ENCODE assay signal across 9 mouse cellular contexts in the genomic region with DNA sequence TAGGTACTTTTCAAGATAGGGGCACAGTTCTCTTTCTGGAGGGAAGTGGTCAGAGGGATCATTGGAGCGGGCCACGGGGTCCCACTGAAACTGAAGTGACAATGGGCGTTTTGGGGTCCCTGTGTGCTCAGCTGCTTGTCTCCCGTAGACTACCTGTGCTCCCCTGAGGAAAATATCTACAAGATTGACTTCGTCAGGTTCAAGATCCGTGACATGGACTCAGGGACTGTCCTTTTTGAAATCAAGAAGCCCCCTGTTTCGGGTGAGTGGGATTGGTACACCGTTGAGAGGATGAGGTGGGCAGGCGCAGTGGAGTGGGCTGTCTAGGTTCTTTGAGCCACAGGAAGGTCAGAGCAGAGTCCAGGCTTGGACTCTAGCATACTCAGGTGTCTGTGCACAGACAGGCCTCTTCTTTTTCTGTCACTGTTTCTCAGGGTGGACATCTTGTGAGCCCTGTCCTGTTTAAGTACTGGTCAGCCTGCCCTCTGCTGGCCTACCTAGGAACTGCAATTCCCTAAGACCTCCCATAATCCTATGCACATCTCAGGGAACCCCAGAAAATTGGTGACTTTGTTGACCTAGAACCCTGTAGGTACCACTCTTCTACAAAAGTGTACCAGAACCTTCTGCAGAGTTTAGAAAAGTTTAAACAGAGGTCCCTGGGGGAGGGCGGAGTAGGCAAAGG. TPM values are rescaled to one million over a fixed set of nuclear protein-coding genes. Genes with fewer than 3 reads are reported as not detected.
DNase-seq lines count a peak whose midpoint lies in the region; ATAC-seq lines count a peak whose summit lies in the region.
"Had no signal": no experiment of that assay in that cellular context is flagged by ENCODE, and none has a peak within 500 bp of the region (broad histone marks: within the 10 kb centered on the region; RNA-seq: fewer than 3 reads in every experiment).

No protein-coding gene starts in this region.

- no peak overlapping the region for H3K4me2 ChIP-seq in forebrain, embryonic 15.5 days (replicated peaks)
- no peak overlapping the region for H3K4me2 ChIP-seq in embryonic facial prominence, embryonic 11.5 days (ENCODE audit: low read depth, low read length)

- H3K9me3 ChIP-seq in forebrain, embryonic 10.5 days = no peaks in the 10 kb centered on the region
- H3K9me3 ChIP-seq in forebrain, embryonic 15.5 days = no peaks in the 10 kb centered on the region
- H3K9me3 ChIP-seq in embryonic facial prominence, embryonic 11.5 days (replicated peaks; ENCODE audit: control insufficient read depth, low read length) = no peaks in the 10 kb centered on the region

- H3K27me3 ChIP-seq in forebrain, embryonic 10.5 days (ENCODE audit: poor library complexity, severe bottlenecking) = no peaks in the 10 kb centered on the region
- H3K27me3 ChIP-seq in forebrain, embryonic 15.5 days = no peaks in the 10 kb centered on the region
- no peaks in the 10 kb centered on the region for H3K27me3 ChIP-seq in embryonic facial prominence, embryonic 11.5 days (ENCODE audit: control insufficient read depth, insufficient read depth, low read length)

- ATAC-seq in forebrain, embryonic 15.5 days (replicated peaks) = no peak
- ATAC-seq in embryonic facial prominence, embryonic 11.5 days (replicated peaks; ENCODE audit: insufficient number of reproducible peaks, low FRiP score, low TSS enrichment, low read depth) = no peak

- H3K27ac ChIP-seq in forebrain, embryonic 10.5 days = no peak overlapping the region
- H3K27ac ChIP-seq in forebrain, embryonic 15.5 days (replicated peaks) = no peak overlapping the region
- no peak overlapping the region for H3K27ac ChIP-seq in embryonic facial prominence, embryonic 11.5 days (replicated peaks; ENCODE audit: low read depth, low read length)

- no peak overlapping the region for H3K4me3 ChIP-seq in forebrain, embryonic 10.5 days
- no peak overlapping the region for H3K4me3 ChIP-seq in forebrain, embryonic 15.5 days
- H3K4me3 ChIP-seq in embryonic facial prominence, embryonic 11.5 days (ENCODE audit: low read depth, low read length) = no peak overlapping the region

- peaks cover 59% of the 10 kb centered on the region for H3K4me1 ChIP-seq in forebrain, embryonic 10.5 days
- H3K4me1 ChIP-seq in forebrain, embryonic 15.5 days = peaks cover 29% of the 10 kb centered on the region
- peaks cover 6% of the 10 kb centered on the region for H3K4me1 ChIP-seq in embryonic facial prominence, embryonic 11.5 days (ENCODE audit: control insufficient read depth, insufficient read depth, low read length)

- peaks cover 34% of the 10 kb centered on the region for H3K36me3 ChIP-seq in forebrain, embryonic 10.5 days (replicated peaks)
- peaks cover 13% of the 10 kb centered on the region for H3K36me3 ChIP-seq in forebrain, embryonic 15.5 days
- peaks cover 2% of the 10 kb centered on the region for H3K36me3 ChIP-seq in embryonic facial prominence, embryonic 11.5 days (replicated peaks; ENCODE audit: control insufficient read depth, insufficient read depth, low read depth, low read length)

- DNase-seq in forebrain, embryonic 10.5 days (ENCODE audit: extremely low spot score, low spot score) = peak; percentile 71
- DNase-seq in 3T3-L1 (ENCODE audit: low read depth, low spot score) = peak; percentile 90
- peak; percentile 84 for DNase-seq in adrenal gland, postnatal 14 days
- DNase-seq in embryonic facial prominence, embryonic 11.5 days (ENCODE audit: low spot score) = peak; percentile 88
- peak; percentile 88 for DNase-seq in kidney, postnatal 4 days
- DNase-seq in lung, postnatal 36 days = peak; percentile 88
- peak; percentile 79 to 92 for DNase-seq in spleen, postnatal 4 days (ENCODE audit: low spot score in 2 of 2)

- WGBS in forebrain, embryonic 10.5 days = 90% methylated on average over 10 of the region's 10 CpGs
- 91% methylated on average over 10 of the region's 10 CpGs for WGBS in forebrain, embryonic 15.5 days
- WGBS in embryonic facial prominence, embryonic 11.5 days = 90% methylated on average over 10 of the region's 10 CpGs

- H3K9ac ChIP-seq in forebrain, embryonic 15.5 days (replicated peaks) = no peak overlapping the region
- H3K9ac ChIP-seq in embryonic facial prominence, embryonic 11.5 days (replicated peaks; ENCODE audit: low read length) = no peak overlapping the region

RNA-seq across cellular contexts. Expression of gene Unc119, which starts 3.9 kb away (rescaled TPM):
- polyA plus RNA-seq in forebrain, embryonic 10.5 days (2016; fragmentation: Nextera tagmentation; extraction: Ambion mirVana) = 60.2 and 62.8 TPM in 2 replicates
- 78.9 and 82.4 TPM in 2 replicates for polyA plus RNA-seq in forebrain, embryonic 15.5 days (2015; fragmentation: Nextera tagmentation; extraction: Ambion mirVana)
- 24.4 and 26.8 TPM in 2 replicates for total RNA-seq in adrenal gland, postnatal 14 days (2021)
- polyA plus RNA-seq in embryonic facial prominence, embryonic 11.5 days (2014; fragmentation: Nextera tagmentation; extraction: Ambion mirVana) = 77.0 and 84.7 TPM in 2 replicates

RNA-seq across cellular contexts. Expression of gene Pigs, which starts 19.0 kb away (rescaled TPM):
- 76.3 and 77.5 TPM in 2 replicates for polyA plus RNA-seq in forebrain, embryonic 10.5 days (2016; fragmentation: Nextera tagmentation; extraction: Ambion mirVana)
- 56.7 and 59.8 TPM in 2 replicates for polyA plus RNA-seq in forebrain, embryonic 15.5 days (2015; fragmentation: Nextera tagmentation; extraction: Ambion mirVana)
- total RNA-seq in adrenal gland, postnatal 14 days (2021) = 43.0 and 47.6 TPM in 2 replicates
- polyA plus RNA-seq in embryonic facial prominence, embryonic 11.5 days (2014; fragmentation: Nextera tagmentation; extraction: Ambion mirVana) = 55.4 and 64.0 TPM in 2 replicates

RNA-seq across cellular contexts. Expression of gene Aldoc, which starts 24.4 kb away (rescaled TPM):
- polyA plus RNA-seq in forebrain, embryonic 10.5 days (2016; fragmentation: Nextera tagmentation; extraction: Ambion mirVana) = 2.7 and 3.3 TPM in 2 replicates
- polyA plus RNA-seq in forebrain, embryonic 15.5 days (2015; fragmentation: Nextera tagmentation; extraction: Ambion mirVana) = 167 and 176 TPM in 2 replicates
- total RNA-seq in adrenal gland, postnatal 14 days (2021) = 8.8 and 9.2 TPM in 2 replicates
- polyA plus RNA-seq in embryonic facial prominence, embryonic 11.5 days (2014; fragmentation: Nextera tagmentation; extraction: Ambion mirVana) = 2.7 and 4.6 TPM in 2 replicates

RNA-seq across cellular contexts. Expression of gene Foxn1, which starts 39.1 kb away (rescaled TPM):
- not detected in 2 replicates for polyA plus RNA-seq in forebrain, embryonic 10.5 days (2016; fragmentation: Nextera tagmentation; extraction: Ambion mirVana)
- not detected in 2 replicates for polyA plus RNA-seq in forebrain, embryonic 15.5 days (2015; fragmentation: Nextera tagmentation; extraction: Ambion mirVana)
- total RNA-seq in adrenal gland, postnatal 14 days (2021) = 0.15 TPM in 1 of 2 replicates, not detected in the other
- polyA plus RNA-seq in embryonic facial prominence, embryonic 11.5 days (2014; fragmentation: Nextera tagmentation; extraction: Ambion mirVana) = 0.14 and 0.50 TPM in 2 replicates
- total RNA-seq: left cerebral cortex, postnatal 10 days had no signal

RNA-seq across cellular contexts. Expression of gene Spag5, which starts 45.9 kb away (rescaled TPM):
- 74.9 and 76.6 TPM in 2 replicates for polyA plus RNA-seq in forebrain, embryonic 10.5 days (2016; fragmentation: Nextera tagmentation; extraction: Ambion mirVana)
- polyA plus RNA-seq in forebrain, embryonic 15.5 days (2015; fragmentation: Nextera tagmentation; extraction: Ambion mirVana) = 23.2 and 26.1 TPM in 2 replicates
- 9.7 and 12.4 TPM in 2 replicates for total RNA-seq in adrenal gland, postnatal 14 days (2021)
- 54.8 and 62.0 TPM in 2 replicates for polyA plus RNA-seq in embryonic facial prominence, embryonic 11.5 days (2014; fragmentation: Nextera tagmentation; extraction: Ambion mirVana)

Comparison
In these comparisons a context has a peak if more than half of its experiments do, and no peak if none do; other contexts are left out.
1. RNA of gene Aldoc, which starts 24.4 kb away (polyA plus RNA-seq): 167 to 176 TPM in forebrain, embryonic 15.5 days; 2.7 to 3.3 TPM in forebrain, embryonic 10.5 days and 2.7 to 4.6 TPM in embryonic facial prominence, embryonic 11.5 days; every median in the first group is over 10 times any median in the second.
2. Peak in every context shown above with its lines, with median percentiles within 50 percentile points of each other: DNase-seq.